Mouse (Mus musculus): Measurements from ENCODE around the gene Pdzrn3. TPM values are rescaled to one million over a fixed set of nuclear protein-coding genes. Genes with fewer than 3 reads are reported as not detected.

Pdzrn3 gene
- polyA plus RNA-seq, 1 experiment = 11.2 TPM

GRCm38 (mm10) chr6:101194386-101194925, 183.2 kb downstream of the Pdzrn3 start:
- no peaks in the 10 kb centered on the region for H3K27me3 ChIP-seq (ENCODE audit: control insufficient read depth, insufficient read depth, low read length)
- no peaks in the 10 kb centered on the region for H3K36me3 ChIP-seq (ENCODE audit: control insufficient read depth, insufficient read depth, low read length)
- no peak overlapping the region for H3K27ac ChIP-seq (ENCODE audit: insufficient read depth, low read depth, low read length)
- TF ChIP-seq POLR2A (IDR thresholded peaks at IDR 0.05; ENCODE audit: low read depth, low read length) (no peak), CTCF (IDR thresholded peaks at IDR 0.05; ENCODE audit: extremely low read depth, insufficient read length, insufficient replicate concordance, low read depth, low read length) (no peak)
- no peaks in the 10 kb centered on the region for H3K4me1 ChIP-seq (ENCODE audit: control insufficient read depth, insufficient read depth, insufficient read length, low read length)
- H3K4me3 ChIP-seq (ENCODE audit: low read depth, low read length) = no peak overlapping the region
- WGBS = 62% methylated on average over 8 of the region's 8 CpGs

DNA sequence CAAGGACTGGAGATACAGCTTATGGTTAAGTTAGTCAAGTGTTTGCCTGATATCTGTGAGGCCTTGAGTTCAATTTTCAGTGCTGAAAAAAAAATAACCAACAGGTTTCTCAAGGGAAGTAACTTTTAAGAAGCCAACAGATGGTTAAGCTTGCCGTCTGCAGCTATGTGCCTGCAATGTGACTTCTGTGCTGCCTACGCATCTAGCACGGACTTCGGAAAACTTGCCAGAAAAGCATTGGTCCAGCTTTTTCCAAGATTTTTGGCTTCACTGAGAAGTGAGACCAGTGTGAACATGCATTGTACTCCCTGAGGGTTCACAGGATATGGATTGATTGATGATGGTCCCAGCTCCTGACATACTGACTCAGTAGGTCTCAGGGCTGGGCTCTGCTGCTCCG, 186.1 kb downstream of the Pdzrn3 start:
- H3K4me1 ChIP-seq (ENCODE audit: control insufficient read depth, insufficient read depth, insufficient read length, low read length) = no peaks in the 10 kb centered on the region
- H3K27me3 ChIP-seq (ENCODE audit: control insufficient read depth, insufficient read depth, low read length) = no peaks in the 10 kb centered on the region
- 82% methylated on average over 5 of the region's 5 CpGs for WGBS
- no peaks in the 10 kb centered on the region for H3K36me3 ChIP-seq (ENCODE audit: control insufficient read depth, insufficient read depth, low read length)
- TF ChIP-seq CTCF (IDR thresholded peaks at IDR 0.05; ENCODE audit: extremely low read depth, insufficient read length, insufficient replicate concordance, low read depth, low read length) (no peak), POLR2A (IDR thresholded peaks at IDR 0.05; ENCODE audit: low read depth, low read length) (no peak)
- no peak overlapping the region for H3K4me3 ChIP-seq (ENCODE audit: low read depth, low read length)
- H3K27ac ChIP-seq (ENCODE audit: insufficient read depth, low read depth, low read length) = no peak overlapping the region

DNA sequence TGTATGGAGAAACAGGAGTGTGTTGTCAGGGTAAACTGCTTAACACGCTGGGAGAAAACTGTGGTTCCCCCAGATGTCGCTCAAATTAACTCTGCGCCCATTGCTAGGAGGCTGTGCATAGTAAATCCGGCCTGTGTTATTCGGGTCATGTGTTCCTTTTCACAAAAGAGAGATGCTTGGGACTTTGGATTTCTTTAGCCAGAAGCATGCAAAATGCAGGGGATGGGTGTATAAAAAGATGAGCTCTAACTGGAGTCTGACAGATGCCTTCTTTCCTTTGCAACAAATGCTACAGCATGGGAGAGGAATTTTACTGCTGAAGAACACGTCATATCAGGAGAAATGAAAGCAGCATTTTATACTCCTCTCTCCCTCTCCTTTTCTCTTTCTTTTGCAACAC, 190.4 kb downstream of the Pdzrn3 start:
- Histone ChIP-seq H3K4me3 (ENCODE audit: low read depth, low read length) (no peak overlapping the region), H3K27me3 (ENCODE audit: control insufficient read depth, insufficient read depth, low read length) (no peaks in the 10 kb centered on the region), H3K36me3 (ENCODE audit: control insufficient read depth, insufficient read depth, low read length) (no peaks in the 10 kb centered on the region), H3K4me1 (ENCODE audit: control insufficient read depth, insufficient read depth, insufficient read length, low read length) (no peaks in the 10 kb centered on the region), H3K27ac (ENCODE audit: insufficient read depth, low read depth, low read length) (no peak overlapping the region)
- TF ChIP-seq POLR2A (IDR thresholded peaks at IDR 0.05; ENCODE audit: low read depth, low read length) (no peak), CTCF (IDR thresholded peaks at IDR 0.05; ENCODE audit: extremely low read depth, insufficient read length, insufficient replicate concordance, low read depth, low read length) (no peak)
- WGBS = 82% methylated on average over 6 of the region's 6 CpGs

GRCm38 (mm10) chr6:101186887-101187286, 190.8 kb downstream of the Pdzrn3 start:
- Histone ChIP-seq H3K27me3 (ENCODE audit: control insufficient read depth, insufficient read depth, low read length) (no peaks in the 10 kb centered on the region), H3K36me3 (ENCODE audit: control insufficient read depth, insufficient read depth, low read length) (no peaks in the 10 kb centered on the region), H3K4me3 (ENCODE audit: low read depth, low read length) (no peak overlapping the region), H3K4me1 (ENCODE audit: control insufficient read depth, insufficient read depth, insufficient read length, low read length) (no peaks in the 10 kb centered on the region), H3K27ac (ENCODE audit: insufficient read depth, low read depth, low read length) (no peak overlapping the region)
- no peak for TF ChIP-seq CTCF (IDR thresholded peaks at IDR 0.05; ENCODE audit: extremely low read depth, insufficient read length, insufficient replicate concordance, low read depth, low read length)
- TF ChIP-seq POLR2A (IDR thresholded peaks at IDR 0.05; ENCODE audit: low read depth, low read length) = no peak
- WGBS = 65% methylated on average over 3 of the region's 3 CpGs

- 74% methylated on average over 10 of the region's 10 CpGs for WGBS
- TF ChIP-seq POLR2A (IDR thresholded peaks at IDR 0.05; ENCODE audit: low read depth, low read length) (no peak), CTCF (IDR thresholded peaks at IDR 0.05; ENCODE audit: extremely low read depth, insufficient read length, insufficient replicate concordance, low read depth, low read length) (no peak)
- no peaks in the 10 kb centered on the region for H3K36me3 ChIP-seq (ENCODE audit: control insufficient read depth, insufficient read depth, low read length)
- H3K4me3 ChIP-seq (ENCODE audit: low read depth, low read length) = no peak overlapping the region
- H3K4me1 ChIP-seq (ENCODE audit: control insufficient read depth, insufficient read depth, insufficient read length, low read length) = no peaks in the 10 kb centered on the region
- H3K27me3 ChIP-seq (ENCODE audit: control insufficient read depth, insufficient read depth, low read length) = no peaks in the 10 kb centered on the region
- no peak overlapping the region for H3K27ac ChIP-seq (ENCODE audit: insufficient read depth, low read depth, low read length)
These were observed 193.5 kb downstream of the Pdzrn3 start for GRCm38 (mm10) chr6:101184103-101184785.

DNA sequence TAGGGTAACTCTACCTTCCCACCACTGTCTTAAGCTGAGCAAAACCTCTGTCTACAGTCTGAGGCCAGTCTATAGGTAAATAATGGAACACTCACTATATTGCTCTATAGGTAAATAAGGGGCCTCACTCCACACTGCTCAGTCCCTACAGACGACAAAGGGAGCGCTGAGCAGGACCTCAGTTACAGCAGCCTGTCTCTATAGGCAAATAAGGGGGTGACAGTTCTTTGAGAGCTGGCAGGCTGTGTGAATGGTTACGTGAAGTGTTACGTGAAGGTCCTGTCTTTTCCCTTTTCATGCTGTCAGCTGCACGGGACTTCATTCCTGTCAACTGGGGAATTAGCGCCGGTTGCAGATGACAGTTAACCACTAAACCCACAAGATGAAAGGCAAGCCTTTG, 207.0 kb downstream of the Pdzrn3 start:
- 86% methylated on average over 7 of the region's 7 CpGs for WGBS
- no peak overlapping the region for H3K27ac ChIP-seq (ENCODE audit: insufficient read depth, low read depth, low read length)
- H3K4me1 ChIP-seq (ENCODE audit: control insufficient read depth, insufficient read depth, insufficient read length, low read length) = no peaks in the 10 kb centered on the region
- H3K27me3 ChIP-seq (ENCODE audit: control insufficient read depth, insufficient read depth, low read length) = no peaks in the 10 kb centered on the region
- TF ChIP-seq CTCF (IDR thresholded peaks at IDR 0.05; ENCODE audit: extremely low read depth, insufficient read length, insufficient replicate concordance, low read depth, low read length) (no peak), POLR2A (IDR thresholded peaks at IDR 0.05; ENCODE audit: low read depth, low read length) (no peak)
- no peaks in the 10 kb centered on the region for H3K36me3 ChIP-seq (ENCODE audit: control insufficient read depth, insufficient read depth, low read length)
- no peak overlapping the region for H3K4me3 ChIP-seq (ENCODE audit: low read depth, low read length)

DNA sequence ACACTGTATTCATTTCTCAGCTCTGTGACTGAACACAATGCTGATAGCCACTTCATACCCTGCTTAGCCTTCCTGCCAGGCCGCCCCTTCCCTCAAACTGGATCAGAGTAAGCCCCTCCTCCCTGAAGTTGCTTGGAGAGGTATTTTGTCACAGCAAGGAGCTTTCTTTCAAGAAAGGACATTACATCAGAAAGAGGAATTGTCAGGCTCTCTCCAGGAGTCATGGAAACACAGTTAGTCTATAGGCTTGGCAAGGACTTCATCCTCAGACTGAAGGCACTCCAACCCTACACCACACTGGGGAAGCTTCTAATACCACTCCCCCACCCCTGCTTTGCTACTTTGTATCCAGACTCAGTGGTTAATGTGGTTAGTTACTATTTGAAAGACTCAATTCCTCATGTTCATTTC, 224.2 kb downstream of the Pdzrn3 start:
- H3K4me1 ChIP-seq (ENCODE audit: control insufficient read depth, insufficient read depth, insufficient read length, low read length) = no peaks in the 10 kb centered on the region
- no peaks in the 10 kb centered on the region; the same call in 1 of the 2 replicates for H3K36me3 ChIP-seq (ENCODE audit: control insufficient read depth, insufficient read depth, low read length)
- H3K27ac ChIP-seq (ENCODE audit: insufficient read depth, low read depth, low read length) = no peak overlapping the region
- TF ChIP-seq CTCF (IDR thresholded peaks at IDR 0.05; ENCODE audit: extremely low read depth, insufficient read length, insufficient replicate concordance, low read depth, low read length) (no peak), POLR2A (IDR thresholded peaks at IDR 0.05; ENCODE audit: low read depth, low read length) (no peak)
- no peak overlapping the region for H3K4me3 ChIP-seq (ENCODE audit: low read depth, low read length)
- WGBS = 90% methylated on average over 1 of the region's 1 CpGs
- no peaks in the 10 kb centered on the region for H3K27me3 ChIP-seq (ENCODE audit: control insufficient read depth, insufficient read depth, low read length)

Data from small intestine, adult 2 months (tissue).